Mouse (Mus musculus): ENCODE results near the gene Hif3a.

DNA sequence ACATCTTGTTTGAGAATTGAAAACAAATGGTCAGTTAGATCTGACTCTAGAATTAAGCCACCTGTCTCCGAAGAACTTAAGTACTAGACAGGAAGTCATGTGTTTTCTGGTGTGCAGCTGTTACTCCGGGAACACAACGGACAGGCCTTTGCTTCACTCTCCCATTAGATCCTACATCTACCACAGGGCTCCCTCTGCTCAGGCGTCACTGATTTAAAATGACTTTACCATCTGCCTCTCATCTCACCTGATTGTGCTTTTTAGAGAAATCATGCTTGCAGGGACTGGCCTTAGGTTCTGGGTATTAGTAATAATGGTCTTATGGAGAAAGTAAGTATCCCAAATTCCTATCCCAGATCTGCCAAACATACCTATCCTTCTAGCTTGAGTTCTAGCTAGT lies 20.5 kb upstream of the Hif3a start:
- no peak for TF ChIP-seq CTCF (IDR thresholded peaks at IDR 0.05; ENCODE audit: low read depth)
- TF ChIP-seq EP300 (IDR thresholded peaks at IDR 0.05; ENCODE audit: low read depth): no peak

Measured in liver, postnatal 0 days (tissue).